Mouse (Mus musculus) frontal cortex, postnatal 25 days (tissue): ENCODE measurements around the gene Fezf1.

ENCODE experiments used
- DNase-seq, 2 experiments: peaks; one replicate each; pipeline ENCODE4 v3.0.0; 2022; ENCODE audit warnings: low spot score in 2 of 2

Fezf1 gene

GRCm38 (mm10) chr6:23248313-23249052 lies at the start of gene Fezf1:
TSS of gene Fezf1 (minus strand) at chr6:23248362.
- no peak for DNase-seq

- no peak for DNase-seq
Measured at GRCm38 (mm10) chr6:23294685-23295084, 46.5 kb upstream of the Fezf1 start.

- DNase-seq: no peak
Measured at GRCm38 (mm10) chr6:23288752-23289151, 40.6 kb upstream of the Fezf1 start.

- DNase-seq: no peak
Measured at GRCm38 (mm10) chr6:23281514-23281820, 33.3 kb upstream of the Fezf1 start.

DNA sequence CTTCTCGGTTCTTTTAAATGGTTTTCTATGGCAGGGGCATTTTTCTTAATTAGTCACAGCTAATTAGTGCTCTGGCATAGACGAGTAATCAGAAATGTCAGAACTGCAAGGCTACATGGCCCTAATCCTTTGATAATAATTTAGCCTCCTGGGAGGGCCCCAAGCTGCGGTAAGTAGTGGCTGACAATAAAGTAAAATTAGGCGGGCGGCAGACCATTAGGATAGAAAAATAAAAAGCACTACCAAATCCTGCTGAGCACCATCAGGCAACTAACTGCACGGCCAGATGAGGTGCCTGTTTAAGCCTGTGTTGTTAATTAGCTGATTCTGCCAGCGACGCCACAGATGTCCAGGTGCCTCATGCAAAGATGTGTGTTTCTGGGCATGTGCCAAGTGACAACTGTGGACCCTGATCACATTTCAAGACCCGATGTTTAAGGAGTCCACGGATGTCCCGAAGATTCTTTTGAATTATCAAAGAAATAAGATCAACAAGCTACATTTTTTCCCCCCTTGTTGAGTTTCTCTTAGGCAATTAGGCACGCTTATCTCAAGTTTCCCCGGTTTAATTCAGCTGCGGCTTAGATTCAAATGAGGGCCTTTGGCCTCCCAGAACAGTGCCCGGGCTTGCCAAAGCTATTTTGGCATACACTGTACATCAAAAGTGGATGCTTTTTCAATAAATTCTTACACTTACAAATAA lies 32.8 kb upstream of the Fezf1 start:
- no peak for DNase-seq

DNA sequence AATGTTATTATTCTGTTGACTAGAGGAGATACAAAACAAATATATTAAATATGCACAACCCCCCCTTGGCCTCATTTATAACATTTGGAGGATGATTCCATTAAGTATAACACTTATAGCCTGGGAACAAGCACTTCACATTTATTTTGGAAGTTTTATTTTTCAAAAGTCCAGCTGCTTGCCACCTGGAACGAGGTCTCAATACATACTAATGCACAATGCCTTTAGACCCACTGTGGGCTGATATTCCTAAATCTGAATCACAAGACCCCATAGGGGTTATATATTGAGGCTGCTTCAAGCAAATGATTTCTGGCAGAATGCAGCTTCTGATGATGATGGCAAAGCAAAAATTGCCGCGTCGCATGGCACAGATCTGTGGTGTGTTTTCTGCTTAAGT lies 25.3 kb upstream of the Fezf1 start:
- DNase-seq: no peak

DNA sequence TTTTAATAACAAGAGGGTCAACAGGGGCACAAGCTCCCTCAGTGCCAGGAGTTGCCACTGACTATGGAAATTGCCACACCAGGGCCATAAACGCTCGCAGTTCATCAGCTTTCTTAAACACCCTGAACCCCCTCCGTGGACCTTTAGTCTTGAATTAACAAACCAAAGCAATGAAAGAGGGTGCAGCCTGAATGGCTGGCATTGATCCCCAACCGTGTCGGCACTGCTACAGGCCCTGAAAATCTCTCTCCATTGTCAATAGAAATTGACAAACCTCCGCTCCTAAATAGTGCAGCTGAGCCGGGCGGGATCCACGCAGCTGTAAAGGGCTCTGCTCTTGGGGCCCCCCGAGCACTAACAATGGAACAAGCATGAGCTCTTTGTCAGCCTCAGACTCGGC lies 24.8 kb upstream of the Fezf1 start:
- DNase-seq: no peak

DNA sequence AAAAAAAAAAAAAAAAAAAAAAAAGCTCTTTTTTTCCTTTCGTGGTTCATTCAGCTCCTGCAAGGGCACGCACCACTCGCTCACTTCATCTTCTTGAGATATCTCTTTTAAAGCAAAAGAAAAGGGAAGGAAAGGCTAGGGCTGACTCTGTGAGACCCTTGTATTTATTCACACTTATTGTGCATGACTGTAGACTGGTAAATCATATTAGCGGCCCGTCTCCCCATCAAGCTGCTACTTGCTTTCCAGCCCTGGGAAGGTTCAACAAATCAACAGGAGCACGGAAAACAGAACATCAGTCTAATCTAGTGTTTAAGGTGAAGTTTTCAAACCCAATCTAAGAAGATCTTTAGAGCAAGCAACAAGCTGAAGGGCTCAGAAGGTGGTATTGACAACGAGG lies 24.4 kb upstream of the Fezf1 start:
- DNase-seq: no peak

DNA sequence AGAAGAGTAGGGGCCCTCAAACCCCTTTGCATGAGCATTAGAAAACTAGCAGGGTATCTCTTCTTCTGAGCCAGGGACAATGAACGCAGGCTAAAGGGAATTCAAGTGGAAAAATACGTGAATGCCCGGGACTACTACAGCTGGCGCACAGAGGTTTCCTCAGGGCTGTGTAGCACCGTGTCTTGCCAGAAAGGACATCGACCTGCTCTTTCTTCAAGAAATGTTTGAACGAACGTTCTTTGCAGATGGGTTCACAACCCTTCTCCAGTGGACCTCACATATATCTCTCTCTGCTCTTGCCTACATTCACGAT lies 12.5 kb upstream of the Fezf1 start:
- no peak for DNase-seq

DNA sequence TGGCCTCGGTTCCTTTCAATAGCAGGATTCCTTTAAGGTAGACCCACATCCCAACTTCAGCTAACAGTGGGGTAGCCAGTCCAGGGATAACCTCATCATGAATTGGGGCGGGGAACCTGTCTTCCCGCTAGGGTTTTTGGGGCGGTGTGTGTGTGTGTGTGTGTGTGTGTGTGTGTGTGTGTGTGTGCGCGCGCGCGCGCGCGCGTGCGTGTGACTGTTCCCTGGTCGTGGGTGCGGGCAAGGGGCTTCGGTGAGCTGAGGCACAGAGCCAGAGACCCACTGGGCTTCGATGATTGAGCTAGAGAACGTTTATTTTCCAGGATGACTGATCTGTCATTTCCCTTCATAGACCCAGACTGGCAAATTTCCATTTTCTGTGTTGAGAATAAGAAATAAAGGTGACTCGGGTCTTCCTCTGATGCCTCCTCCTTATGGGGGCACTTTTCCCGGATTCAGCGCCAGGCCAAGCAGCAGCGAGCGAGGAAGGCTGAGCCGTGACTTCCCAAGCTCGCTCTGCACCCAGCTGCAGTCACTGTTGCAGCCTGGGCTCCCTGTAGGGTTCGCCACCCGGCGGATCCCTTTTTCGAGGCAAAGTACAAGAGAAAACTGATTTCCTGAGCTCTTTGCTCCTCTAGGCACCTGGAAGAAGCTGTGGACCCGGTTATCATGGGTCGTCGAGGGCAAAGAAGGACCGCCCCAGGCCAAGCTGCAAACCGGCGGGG lies 12.0 kb upstream of the Fezf1 start:
- DNase-seq: no peak

DNA sequence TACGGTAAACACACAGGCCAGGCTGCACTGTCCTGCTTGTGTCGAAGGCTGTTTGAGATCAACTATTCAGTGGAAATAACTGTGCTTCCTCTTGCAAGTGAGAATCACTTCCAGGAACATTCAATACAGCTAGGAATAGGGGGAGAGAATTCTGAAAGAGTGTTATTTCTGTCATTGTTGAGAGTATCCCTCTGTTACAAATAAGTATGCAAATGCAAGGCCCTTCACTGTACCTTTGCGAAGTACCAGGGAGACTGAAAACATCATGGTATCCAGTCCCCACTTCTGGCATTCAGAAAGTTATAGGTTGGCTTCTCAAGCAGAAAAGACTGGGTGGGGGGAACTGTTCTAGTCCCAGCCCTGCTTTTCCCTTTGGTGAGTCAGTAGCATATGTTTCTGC lies 9.8 kb upstream of the Fezf1 start:
- no peak for DNase-seq

- no peak for DNase-seq
Measured at GRCm38 (mm10) chr6:23255161-23255560, 7.0 kb upstream of the Fezf1 start.

DNA sequence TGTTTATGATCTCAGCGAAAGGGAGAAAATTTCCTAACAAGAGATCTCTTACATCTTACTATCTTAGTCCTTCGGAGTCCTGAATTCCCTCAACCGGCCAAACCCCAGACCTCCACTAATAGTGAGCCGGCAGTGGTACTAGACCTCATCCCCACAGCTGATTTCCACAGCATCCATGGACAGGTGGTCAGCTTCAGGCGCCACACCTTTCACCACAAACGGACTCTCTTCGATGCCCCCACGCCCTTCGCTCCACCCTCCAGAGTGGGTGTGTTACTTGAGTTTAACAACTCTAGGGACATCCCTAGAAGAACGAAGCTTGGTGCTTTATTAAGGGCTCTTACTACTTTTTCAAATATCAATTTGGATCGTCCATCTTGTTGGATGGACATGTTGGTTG lies 6.5 kb upstream of the Fezf1 start:
- DNase-seq: no peak

- no peak for DNase-seq
Measured at GRCm38 (mm10) chr6:23253353-23254311, 5.5 kb upstream of the Fezf1 start.

DNA sequence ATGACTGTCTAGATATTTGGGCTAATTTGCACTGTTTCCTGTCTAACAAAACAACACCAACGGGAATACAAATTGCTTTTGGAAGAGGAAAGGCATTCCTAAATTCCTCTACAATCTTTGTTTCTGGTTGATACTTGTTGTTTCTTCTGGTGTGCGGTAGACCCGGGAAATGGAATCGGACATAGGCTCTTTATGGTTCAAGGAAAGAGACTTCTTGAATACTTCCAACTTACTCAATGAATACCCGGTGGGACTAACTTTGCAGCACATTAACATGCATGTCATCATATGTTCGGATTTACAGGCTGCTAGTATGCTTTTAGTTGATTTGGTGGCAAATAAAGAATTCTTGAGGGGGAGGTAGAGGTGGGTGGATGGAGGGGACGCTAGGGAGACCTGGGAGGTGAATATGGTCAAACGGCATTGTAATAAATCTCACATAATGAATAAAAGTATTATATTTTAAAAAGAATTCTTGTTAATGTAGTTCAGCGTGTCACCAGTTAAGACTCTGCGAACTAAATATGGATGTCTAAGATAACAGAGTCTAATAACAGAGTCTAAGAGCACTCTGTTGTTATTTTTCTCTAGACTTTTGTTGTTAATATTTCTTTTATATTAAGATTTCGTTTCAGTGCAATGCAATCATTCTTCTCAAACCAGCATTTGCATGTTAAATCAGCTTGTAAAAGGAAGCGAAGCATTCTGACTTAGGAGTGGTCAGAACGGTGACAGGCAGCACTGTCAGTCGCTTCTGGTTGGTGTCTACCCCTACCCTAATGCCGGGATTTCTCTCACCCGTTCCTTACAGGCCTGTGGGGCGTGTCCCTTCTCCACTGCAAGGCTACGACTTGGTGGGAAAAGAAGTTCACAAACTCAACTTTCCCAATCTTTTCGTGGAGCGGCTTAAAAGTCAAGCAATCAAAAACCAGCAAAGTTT lies 4.3 kb upstream of the Fezf1 start:
- DNase-seq: no peak

DNA sequence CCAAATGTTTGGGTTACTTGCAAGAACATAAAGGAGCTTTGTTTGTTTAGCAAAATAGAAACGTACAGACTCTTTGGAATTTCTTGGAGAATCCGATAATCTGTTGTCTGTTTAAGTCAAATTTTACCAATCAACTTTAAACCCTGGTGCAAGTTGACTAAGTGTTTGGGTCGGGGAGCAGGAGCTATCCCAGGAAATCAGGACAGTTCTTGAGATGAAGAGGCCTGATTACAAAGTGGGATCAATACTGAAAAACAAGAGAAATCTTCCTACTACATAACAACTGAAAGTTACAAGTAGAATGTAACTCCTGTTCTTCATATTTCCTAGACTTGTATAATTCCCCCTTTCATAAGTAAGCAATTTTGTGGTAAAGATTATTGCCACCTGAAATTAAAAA lies 3.3 kb upstream of the Fezf1 start:
- no peak for DNase-seq

DNA sequence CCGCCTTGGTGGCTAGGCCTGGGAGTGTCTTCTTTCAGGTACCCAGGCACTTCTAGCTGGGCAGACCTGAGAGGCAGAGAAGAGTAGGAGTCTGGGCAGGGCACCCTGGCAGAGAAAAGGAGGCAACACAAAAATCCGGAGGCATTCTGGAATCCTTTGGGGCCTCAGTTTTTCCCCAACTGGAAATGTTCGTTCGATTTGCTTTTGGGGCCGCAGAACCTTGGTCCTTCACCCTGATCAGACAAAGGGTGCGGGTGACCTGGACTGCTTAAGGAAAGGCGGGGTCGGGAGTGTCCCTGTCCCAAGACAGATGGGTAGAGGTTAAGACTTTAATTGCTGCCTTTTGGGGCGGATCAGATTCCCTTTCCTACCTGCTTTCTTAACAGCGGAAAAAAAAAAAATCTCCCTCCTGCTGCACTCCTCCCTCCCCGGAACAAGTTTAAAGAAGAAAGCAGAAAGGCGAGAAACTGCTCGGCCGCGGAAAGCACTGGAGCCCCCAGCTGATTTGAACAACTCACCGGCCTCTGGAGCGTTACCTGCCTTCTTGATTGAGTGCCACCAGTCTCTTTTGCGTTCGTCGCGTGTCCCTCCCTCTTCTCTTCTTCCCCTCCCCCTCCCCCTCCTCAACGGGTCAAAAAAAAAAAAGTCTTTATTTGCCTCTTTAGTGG lies 2.3 kb upstream of the Fezf1 start:
- no peak for DNase-seq

- no peak for DNase-seq
Measured at GRCm38 (mm10) chr6:23249616-23250287, 1.6 kb upstream of the Fezf1 start.

- no peak for DNase-seq
Measured at GRCm38 (mm10) chr6:23249053-23249401, 865 bp upstream of the Fezf1 start.
